Mouse (Mus musculus) lung, postnatal 4 days (tissue): ENCODE data around the gene Senp3.
"Not testable (repeated sequence)": the region's sequence is repeated elsewhere in the genome, so short reads cannot be mapped to it uniquely, and the experiment has no call there.

Experiments used
- DNase-seq, 2 experiments: peaks; one replicate each; pipeline ENCODE4 v3.0.0; 2021

The Senp3 gene

DNA sequence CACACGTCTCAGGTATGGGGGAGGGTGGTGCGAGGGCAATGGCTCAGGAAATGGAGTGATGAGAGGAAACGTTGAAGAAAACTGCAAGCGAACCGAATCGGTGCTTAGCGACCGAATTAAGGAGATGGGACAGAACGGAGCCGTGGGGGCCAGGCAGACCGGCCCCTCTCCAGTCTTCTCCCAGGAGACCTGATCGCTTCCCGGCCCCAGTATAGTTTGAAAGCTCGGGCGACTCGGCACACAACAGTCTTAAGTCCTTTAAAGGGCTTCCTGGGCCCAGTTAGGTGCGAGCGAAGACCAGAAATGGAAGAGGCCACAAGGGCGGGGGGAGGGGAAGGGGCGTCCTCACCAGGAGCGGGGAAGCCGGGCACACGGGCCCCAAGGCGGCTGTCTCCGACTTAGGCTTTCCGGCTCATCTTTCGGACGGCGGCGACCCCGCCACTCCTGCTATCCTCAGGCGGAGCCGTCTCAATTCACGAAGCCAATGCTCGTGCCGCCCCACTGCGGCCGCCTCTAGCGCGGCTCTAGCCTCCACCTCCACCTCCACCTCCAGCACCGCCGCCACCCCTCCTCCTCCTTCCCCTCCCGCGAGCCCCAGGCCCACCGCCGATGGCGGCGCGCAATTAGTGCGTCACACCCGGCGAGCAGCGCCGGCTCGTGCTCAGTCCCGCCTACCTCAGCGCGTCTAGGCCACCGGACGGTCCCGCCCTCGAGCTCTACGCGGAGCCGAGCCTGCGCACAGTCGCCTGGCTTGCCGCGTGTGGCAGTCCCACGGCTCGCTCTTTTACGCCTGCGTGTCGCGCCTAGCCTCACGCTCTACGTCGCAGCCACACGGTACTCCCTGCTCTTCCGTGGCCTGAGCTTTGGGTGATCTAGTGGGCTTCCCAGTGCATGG lies at the start of gene Senp3:
TSS of gene Senp3 (minus strand) at position 771 of the 895 bp plus-strand sequence.
- peak; percentile 97 to 99 for DNase-seq

DNA sequence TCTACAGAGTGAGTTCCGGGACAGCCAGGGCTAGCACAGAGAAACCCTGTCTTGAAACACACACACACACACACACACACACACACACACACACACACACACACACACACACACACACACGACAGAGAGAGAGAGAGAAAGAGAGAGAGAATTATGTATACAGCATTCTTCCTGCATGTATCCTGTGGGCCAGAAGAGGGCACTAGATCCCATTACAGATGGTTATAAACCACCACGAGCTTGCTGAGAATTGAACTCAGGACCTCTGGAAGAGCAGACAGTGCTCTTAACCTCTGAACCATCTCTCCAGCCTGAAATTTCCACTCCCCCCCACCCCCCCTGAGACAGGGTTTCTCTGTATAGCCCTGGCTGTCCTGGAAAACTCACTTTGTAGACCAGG lies 49.5 kb upstream of the Senp3 start:
- DNase-seq = not testable (repeated sequence)

DNA sequence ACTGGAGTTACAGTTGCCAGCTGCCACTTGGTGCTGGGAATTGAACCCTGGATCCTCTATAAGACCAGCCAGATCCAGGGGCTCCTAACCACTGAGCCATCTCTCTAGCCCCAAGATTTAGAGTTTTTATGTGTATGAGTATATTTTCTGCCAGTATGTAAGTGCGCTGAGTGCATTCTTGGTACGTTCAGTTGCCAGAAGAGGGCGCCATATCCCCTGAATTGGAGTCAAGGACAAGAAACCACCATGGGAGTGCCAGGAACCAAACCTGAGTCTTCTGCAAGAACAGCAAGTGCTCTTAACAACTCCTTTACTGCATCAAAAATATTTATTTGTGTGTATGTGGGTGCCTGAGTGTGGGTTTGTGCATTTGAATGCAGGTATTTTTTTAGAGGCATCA lies 47.2 kb upstream of the Senp3 start:
- DNase-seq = peak in 1 of 2 experiments; percentile 72

DNA sequence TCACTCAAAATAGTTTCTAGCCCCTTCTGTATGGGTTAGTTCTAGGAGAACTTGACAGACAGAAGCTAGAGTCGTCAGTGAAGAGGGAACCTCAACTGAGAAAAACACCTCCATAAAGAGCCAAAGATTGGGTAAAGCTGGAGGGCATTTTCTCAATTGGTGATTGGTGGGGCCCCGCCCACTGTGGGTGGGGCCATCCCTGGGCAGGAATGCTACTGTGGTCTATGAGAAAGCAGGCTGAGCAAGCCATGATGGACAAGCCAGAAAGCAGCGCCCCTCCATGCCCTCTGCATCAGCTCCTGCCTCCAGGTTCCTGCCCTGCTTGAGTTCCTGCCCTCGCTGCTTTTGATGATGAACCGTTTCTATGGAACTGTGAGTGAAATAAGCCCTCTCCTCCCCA lies 44.1 kb upstream of the Senp3 start:
- no peak for DNase-seq

DNA sequence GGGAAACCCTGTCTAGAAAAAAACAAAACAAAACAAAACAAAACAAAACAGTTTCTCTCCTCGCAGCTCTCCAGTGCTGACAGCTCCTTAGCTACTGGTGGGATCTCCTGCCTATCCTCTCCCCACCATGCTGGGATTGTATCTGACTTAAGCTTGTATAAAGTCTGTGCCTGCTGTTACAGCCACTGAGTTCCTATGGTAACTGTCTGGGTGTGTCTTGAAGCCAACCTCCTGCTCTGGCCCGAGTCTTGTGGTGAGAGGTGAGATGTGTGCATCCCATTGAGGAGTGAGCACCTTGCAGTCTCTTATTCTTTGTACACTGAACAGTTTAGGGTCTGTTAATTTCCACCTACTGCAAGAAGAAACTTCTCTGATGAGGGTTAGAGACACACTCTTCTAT lies 41.2 kb upstream of the Senp3 start:
- DNase-seq = no peak

DNA sequence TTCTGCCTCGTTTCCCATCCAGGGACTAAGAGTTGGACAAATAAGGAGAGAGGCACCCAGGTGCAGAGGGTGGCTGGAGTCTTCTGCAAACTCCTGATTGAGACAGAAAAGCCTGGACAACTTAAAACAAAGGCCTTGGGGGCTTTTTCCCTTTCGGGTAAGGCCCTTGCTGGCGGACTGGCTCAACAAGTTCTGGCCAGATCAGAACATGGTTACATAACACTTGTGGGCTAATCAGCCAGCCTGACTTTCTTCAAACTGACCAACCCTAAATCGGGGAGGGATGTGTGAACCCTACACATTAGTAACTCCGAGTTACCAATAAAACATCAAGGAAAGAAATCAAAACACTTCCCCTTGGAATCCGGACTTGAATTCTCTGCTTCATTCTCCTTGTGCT lies 39.0 kb upstream of the Senp3 start:
- DNase-seq = no peak

DNA sequence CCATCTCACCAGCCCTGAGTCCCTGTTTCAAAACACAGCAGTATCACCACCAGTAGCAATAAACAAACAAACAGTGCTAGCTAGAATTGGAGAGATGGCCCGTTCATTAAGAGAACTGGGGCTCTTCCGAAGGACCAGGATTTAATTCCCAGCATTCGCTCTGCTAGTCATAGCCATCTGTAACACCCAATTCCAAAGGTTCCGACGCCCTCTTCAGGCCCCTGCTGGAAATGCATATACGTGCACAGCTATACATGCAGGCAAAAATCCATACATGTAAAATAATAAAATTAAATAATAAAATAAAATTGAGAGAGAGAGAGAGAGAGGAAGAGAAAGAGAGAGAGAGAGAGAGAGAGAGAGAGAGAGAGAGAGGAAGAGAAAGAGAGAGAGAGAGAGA lies 37.5 kb upstream of the Senp3 start:
- no peak for DNase-seq

DNA sequence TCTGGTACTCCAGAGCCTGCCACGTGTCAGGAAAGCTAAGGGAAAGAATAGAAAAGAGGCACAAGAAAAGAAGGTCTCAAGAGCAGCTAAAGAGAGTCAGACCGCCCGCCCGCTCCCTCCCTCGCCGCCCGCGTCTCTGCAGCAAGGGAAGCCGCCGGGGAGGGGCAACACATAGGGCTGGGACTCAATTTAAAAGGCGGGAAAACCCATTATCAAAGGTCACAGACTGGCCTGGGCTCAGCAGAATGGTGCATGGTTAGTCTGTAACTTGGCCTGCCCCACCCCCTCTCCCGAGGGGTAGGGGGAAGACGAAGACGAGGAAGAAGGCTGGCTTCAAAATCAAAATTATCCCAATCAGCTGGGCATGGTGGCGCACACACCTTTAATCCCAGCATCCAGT lies 36.8 kb upstream of the Senp3 start:
- no peak for DNase-seq

DNA sequence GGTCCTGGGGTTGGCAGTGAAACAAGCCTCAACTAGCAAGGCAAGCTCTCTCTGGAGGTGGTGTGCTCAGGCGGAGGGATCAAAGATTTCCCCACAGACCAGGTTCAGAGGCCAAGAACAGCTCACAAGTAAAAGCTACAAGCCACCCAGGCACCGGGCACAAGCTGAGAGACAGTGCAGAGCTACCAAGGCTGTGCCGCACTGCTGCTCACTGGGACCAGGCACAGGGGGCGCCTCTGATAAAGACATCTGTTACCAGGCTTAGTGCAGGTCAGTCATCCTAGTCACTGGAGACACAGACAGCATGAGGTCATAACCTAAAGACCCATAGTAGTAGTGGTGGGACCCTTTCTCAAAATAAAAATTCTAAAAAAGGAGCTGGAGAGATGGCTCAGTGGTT lies 35.1 kb upstream of the Senp3 start:
- DNase-seq = no peak

DNA sequence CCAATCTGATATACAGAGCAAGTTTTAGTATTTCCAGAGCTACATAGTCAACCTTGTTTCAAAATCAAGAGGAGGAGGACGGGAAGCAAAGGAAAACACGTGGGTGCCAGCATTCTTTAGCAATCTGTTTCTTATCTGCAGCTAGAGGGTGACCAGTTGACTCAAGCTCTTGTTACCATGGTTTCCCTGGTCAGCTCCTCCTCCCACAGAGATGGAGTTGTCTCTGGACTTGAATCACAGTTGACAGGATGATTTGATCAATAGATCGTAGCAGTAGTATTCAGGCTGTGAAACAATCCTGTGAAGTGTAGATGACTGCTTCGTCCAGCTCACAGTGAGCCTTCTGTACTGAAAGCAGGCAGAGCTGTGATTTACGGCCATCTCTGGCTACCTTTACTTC lies 34.0 kb upstream of the Senp3 start:
- peak in 1 of 2 experiments; percentile 27 for DNase-seq

DNA sequence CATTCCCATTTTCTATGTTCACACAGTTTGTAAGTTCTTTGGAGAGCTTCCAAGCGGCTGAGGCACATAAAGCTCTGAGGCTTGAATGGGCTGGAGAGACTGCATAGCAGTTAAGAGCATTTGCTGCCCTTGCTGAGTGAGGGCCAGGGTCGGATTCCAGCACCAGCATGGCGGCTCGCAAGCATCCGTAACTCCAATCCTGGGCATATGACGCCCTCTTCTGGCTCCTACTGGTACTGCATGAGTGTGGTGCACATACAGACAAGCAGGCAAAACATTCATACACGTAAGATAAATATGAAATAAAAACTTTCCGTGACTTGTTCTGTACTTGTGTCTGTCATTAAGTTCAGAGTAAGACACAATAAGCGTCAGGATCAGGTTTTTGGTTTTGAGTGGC lies 33.6 kb upstream of the Senp3 start:
- DNase-seq = peak; percentile 30 to 60

DNA sequence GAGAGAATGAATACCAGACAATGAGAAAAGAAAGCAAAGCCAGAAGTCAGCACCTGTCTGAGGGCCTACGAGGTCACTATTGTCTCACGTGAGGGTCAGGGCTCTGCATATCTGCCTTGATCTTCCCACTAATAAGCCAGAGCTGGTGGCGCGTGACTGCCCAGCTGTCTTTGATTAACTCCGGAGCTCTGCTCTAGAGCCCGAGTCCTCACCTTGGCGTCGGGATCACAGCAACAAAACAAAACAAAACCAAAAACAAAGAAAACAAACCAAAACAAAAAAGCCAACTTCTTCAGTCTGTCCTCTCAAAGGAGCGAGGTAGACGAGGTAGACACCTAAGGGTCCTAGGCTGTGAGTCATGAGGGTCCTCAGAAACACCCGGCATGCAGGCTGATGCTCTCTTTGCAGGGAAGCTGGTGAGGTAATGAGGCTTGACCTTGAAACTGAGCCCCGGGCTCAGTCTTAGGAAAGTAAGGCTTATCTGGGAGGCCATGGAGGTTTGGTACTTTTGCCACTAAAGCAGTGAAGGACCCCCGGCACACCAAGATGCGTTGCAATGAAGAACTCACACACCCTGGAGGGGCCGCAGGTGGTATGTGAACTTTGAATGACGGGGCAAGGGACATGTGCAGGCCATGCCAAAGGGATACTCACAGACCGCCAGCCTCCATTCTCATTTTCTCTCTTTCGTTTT lies 32.9 kb upstream of the Senp3 start:
- DNase-seq = no peak

DNA sequence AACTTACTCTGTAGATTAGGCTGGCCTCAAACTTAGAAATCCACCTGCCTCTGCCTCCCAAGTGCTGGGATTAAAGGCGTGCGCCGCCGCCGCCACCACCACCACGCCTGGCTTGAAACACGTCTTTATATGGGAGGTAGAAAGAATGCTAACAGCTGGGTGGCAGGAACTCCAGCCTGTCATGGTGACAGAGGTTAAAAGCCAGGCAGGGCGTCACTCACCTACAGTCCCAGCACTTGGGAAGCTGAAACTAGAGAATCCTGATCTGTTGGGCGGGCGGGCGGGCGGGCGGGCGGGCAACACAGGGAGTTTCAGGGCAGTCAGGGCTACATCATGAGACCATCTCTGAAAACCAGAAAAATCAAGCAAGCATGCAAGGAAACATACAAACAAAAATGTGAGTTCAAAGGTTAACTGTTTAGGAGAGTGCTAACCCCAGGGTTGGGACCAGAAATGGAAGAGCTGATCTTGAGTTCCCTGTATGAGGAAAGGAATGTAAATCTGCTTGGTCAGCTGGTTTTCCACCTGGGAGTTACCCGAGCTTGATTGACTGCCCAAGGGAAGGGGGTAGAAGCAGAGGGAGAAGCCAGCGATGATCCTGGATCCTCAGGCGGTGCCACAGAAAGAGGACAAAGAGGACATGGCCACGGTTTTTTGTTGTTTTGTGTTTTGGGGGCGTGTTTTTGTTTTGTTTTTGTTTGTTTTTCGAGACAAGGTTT lies 31.2 kb upstream of the Senp3 start:
- DNase-seq = no peak

DNA sequence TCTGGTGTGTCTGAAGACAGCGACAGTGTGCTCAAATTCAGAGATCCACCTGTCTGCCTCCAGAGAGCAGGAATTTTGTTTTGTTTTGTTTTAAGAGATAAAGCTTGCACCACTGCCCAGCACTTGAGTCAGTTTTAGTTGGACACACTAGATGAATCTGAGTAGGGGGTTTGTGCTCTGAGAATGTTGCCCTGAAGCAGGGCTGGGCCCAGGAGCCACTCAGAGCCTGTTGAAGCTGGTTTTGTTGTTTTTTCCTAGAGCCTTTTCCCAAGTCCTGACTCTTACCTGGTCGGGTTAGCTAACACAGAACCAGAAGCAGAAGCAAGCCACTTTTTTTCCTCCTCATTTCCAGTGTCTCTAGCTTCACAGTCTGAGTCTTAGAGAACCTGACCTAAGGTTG lies 29.2 kb upstream of the Senp3 start:
- DNase-seq = no peak

DNA sequence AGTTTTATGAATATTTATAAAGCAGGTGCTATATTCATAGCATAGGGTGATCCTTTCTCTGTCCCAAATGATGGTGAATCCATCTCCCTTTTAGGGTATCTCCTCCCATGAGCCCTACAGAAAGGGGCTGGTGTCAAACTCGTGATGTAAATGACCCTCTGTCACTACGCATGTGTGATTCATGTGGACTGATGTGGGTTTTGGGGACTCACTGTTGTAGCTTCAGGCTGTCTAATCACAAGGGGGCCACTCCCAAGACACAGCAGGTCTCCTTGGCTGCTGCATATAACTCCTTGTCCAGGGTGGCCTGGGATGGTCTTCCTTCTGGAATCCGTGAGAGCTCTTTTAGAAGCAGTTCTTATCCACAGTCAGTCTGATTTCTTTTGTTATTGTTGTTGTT lies 28.6 kb upstream of the Senp3 start:
- DNase-seq = no peak

DNA sequence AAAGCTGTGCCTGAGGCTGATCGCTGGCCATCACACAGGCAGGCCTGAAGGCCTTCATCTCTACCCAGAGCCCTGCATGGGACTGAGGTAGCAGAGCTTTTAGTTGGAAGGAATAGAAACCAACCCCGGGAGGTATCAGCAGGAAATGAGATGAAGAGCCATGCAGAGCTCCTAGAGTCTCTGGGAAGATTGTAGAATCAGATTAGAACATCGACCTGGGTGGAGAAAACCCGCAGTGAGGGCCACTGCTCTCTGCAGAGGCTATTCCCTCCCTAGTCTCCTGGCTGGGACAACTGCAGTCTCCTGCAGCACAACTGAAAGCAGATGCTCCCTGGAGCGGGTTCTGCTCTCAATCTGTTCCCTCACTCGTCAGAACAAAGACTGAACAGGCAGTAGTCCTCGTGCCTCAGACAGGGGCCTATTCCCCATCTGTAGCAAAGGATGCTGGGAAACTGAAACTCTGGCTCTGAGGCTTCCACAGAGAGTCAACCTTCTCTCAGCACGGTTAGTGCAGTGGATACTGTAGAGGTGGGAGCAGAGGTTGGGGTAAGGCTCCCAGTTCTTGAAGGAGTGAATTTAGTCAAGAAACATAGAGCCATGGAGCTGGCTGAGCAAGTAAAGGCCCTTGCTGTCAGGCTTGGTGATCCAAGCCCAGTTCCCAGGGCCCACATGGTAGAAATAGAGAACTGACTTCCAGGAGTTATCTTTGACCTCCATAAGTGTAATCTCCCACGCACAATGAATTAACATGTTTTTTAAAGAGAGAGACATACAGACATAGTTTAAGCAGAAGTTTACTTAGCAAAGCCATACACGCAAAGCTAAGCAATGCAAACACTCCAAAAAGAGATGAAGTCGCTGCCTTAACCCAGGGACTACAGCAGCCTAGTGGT lies 27.9 kb upstream of the Senp3 start:
- no peak for DNase-seq

DNA sequence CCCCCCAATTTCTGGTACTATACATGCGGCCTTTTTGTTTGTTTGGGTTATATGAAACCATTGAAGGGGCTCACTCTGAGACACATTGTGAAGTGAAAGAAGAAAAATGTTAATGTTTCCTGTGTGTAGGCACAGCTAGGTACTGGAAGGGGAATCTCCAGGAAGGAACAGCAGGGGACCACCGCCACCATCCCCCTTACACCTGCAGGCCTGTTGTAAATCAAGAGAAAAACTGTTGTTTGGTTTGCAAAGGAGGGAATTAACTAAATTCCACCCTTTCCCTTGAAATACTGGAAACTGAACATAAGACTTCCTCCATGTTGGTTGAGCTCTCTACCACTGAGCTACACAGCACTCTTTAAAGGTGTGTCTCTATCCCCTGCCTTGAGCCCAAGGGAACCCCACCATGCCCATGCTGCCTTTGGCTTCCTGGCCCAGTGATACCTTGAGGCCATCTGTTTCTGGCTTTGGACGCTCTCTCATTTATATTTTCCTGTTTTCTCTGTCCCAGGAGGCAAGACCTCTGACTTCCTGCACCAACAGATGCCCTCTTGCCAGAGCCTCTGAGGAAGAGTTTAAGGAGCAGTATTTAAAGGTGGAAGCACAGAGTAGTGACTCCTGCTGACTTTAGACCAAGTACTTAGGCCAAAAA lies 26.9 kb upstream of the Senp3 start:
- DNase-seq = no peak

DNA sequence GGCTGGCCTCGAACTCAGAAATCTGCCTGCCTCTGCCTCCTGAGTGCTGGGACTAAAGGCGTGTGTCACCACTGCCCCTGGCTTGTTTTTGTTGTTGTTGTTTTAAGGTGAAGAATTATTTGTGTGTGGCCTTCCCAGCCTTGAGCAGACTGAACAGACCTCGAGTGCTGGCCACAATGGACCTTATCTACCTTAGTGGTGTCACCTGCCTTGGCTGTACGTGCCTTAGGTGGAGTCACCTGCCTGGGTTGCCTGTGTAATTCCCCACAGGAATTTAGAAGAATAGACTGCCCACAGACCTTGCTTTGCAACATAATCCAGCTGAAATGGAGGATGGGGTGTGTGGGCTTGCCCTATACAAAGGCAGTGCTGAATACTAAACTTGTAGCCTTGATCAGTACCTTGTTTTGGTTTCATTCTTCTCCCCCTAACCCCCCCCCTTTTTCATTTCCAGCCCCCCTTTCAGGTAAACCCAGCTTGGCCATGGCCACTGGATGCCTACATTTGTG lies 26.0 kb upstream of the Senp3 start:
- no peak for DNase-seq

DNA sequence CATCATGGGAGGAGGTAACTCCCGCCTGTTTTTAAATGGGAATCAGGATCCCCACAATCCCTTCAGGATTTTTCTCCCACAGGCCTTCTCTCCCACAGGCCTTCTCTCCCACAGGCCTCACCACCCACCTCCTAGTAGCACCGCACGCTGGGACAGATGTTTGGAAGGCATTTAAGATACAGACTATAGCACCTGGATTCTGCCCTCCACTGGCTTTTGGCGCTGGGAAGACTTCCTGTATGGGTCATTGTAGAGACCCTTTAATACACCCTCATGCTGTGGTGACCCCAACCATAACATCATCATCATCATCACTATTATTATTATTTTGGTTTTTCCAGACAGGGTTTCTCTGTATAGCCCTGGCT lies 25.6 kb upstream of the Senp3 start:
- DNase-seq = no peak

DNA sequence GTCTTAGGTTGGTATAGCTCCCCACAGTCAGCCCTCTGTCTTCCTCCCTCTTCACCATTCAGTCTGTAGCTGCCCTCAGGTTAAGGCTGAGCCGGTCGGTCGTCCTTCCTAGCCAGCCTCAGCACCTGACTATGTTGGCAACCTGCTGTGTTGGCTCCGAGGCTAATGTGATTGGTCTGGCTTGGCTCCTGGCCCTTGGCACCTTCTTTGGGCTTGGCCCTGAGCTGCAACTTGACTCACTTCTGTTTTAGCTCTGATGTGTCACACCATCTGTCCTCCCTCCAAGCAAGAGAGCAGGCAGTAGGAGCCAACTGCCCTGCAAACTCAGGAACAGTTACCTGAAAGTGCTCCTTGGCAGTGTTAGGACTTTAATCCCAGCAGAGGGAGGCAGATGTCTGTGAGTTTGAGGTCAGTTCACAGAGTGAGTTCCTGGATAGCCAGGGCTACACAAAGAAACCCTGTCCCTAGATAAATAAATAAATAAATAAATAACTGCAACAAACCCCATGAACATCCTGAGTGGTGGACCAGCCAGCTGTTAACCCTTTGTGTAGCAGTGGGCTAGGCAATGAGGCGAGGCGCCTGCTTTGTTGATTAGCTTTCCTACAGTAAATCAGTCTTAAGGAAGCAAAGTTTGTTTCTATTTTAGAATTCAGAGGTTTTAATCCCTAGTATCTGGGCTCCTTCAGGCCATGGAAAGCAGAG lies 25.0 kb upstream of the Senp3 start:
- DNase-seq = peak in 1 of 2 experiments; percentile 41

DNA sequence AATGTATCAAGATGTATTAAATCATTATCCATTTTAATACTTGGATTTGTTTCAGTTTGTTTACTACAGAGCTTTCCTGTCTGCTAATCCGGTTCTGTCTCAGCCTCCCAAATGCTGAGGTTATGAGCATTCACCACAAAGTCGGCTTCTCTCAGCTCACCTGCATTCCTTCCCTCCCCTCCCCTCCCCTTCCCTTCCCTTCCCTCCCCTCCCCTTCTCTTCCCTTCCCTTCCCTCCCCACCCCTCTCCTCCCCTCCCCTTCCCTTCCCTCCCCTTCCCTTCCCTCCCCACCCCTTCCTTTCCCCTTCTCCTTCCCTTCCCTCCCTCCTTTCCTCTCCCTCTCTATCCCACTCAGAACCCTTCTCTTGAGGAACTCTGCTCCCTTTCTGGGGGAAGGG lies 22.7 kb upstream of the Senp3 start:
- no peak for DNase-seq
